Mouse (Mus musculus): ENCODE results near the gene Cnst.

Cnst gene

GRCm38 (mm10) chr1:179545768-179546550, at the start of gene Cnst, which contains the start of gene Tfb2m:
TSS of gene Cnst (plus strand) at chr1:179546370.
TSS of gene Tfb2m (minus strand) at chr1:179546267.
- DNase-seq (ENCODE audit: low spot score in 2 of 2): peak; percentile 97

- no peak for DNase-seq (ENCODE audit: low spot score in 2 of 2)
Observed at GRCm38 (mm10) chr1:179499257-179499656, 46.9 kb upstream of the Cnst start.

DNA sequence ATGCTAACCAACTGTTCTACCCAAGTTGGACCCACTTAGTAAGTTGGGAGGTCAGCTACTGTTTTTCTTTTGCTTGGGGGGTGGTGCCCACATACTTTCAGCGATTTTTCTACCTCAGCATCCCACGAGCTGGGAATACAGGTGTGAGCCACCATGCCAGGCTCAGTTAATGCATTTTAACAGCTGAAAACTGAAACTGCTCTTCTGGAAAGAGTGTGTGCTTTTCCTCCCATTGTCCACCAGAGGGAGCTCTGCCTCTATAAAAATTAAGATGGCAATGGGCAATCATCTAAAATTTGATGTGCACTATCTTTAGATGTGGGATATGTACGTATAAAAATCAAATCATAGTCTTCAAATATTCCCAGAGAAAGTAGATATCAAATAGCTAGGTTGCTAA, 43.6 kb upstream of the Cnst start:
- no peak for DNase-seq (ENCODE audit: low spot score in 2 of 2)

DNA sequence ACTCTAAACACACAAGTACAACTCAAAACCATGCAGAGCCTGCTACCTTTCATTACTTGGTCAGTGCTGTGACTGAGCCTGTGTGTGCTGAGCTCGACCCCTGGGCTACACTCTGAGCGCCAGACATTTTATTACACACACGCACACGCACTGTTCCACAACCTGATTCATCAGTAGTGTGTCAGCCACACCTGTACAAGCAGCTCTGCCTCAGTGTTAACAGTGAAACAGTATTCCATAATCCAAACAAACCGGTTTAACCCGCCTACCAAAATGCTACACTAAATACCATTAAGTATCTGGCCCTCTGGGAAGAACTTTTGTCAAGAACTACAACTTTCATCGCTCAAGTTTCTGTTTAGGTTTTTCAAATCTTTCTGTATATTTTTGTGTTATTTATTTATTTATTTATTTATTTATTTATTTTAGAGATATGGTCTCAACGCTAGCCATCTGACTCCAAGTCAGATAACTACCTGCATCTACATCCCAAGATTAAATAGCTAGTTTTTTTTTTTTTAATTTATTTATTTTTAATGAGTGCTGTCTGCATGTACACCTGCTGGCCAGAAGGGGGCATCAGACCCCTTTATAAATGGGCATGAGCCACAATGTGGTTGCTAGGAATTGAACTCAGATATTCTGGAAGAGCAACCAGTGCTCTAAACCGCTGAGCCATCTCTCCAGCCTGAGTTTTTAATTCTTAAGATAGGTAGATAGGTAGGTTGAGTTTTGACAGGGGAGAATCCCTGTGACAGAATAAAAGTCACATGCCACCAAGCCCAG, 39.4 kb upstream of the Cnst start:
- DNase-seq (ENCODE audit: low spot score in 2 of 2): peak; percentile 16 to 39

DNA sequence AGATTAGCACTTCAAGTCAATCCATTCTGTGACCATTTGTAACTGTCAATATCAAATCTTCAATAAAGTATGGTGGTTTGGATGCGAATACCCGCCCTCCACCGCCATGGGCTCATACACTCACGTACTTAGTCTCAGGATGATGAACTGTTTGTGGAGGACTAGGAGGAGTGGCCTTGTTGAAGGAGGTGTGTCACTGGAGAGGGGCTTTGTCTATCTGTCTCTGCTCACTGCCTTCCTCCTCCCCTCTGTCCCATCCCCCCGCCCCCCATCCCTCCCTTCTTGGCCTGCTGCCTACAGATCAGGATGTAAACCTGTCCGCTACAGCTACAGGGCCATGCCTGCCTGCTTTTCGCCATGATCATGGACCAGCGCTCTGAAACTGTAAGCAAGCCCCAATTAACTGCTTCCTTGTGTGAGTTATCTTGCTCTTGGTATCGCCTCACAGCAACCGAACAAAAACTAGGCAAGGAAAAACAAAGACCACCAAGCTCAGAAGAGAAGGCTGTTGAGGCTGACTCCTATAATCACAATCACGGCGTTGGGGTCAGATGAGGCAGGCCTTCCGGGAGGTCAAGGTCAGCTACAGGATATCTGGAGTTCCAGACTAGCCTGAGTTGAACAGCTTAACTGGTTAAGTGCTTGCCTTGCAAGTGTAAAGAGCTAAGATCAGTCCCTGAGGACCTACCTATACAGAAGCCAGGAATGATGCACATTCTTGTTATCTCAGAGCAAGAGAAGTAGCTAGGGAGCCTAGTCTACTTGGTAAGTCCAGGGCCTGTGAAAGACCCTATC, 35.4 kb upstream of the Cnst start:
- DNase-seq (ENCODE audit: low spot score in 2 of 2): no peak

- DNase-seq (ENCODE audit: low spot score in 2 of 2): peak; percentile 20 to 35
Observed at GRCm38 (mm10) chr1:179511895-179512294, 34.3 kb upstream of the Cnst start.

DNA sequence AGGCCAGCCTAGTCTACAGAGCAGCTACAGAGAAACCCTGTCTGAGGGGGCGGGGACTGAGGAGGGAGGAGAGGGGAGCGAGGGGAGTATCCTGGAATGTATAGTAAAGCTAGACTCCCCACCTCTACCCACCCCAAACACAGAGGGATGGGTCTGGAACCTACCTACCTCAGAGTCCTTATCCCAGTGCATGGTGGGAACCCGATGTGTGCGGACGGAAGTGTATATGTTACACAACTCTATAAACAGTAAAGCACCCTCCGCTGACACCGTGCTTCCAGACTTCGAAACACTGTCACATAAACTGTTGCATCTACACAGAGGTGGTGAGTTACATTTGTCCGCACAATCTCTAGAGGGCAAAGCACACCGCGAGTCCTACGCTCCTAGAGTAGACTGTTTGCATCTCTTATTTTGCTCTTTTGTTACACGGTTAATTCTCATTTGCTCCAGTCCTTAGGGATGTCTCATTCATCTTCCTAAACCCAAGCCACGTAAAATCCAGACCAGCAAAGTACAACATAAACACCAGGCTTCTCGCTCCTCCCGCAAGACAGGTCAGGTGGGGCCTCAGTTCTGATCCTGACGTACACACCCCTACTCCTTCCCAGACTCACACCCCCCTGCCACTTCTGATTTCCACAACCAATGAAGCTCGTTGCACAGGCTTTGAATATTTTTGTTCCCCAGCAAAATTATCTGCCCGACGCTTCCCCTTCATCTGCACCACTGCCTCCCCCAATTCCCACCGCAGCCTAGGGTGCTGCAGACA, 29.0 kb upstream of the Cnst start:
- DNase-seq (ENCODE audit: low spot score in 2 of 2): peak; percentile 18 to 20

- peak; percentile 77 to 86 for DNase-seq (ENCODE audit: low spot score in 2 of 2)
Observed at GRCm38 (mm10) chr1:179517713-179518465, 28.3 kb upstream of the Cnst start, which contains the start of gene Smyd3. TSS of gene Smyd3 (minus strand) at chr1:179518041.

GRCm38 (mm10) chr1:179519901-179520300, 26.3 kb upstream of the Cnst start:
- DNase-seq (ENCODE audit: low spot score in 2 of 2): no peak

GRCm38 (mm10) chr1:179539054-179539453, 7.1 kb upstream of the Cnst start:
- no peak for DNase-seq (ENCODE audit: low spot score in 2 of 2)

- DNase-seq (ENCODE audit: low spot score in 2 of 2): no peak
Observed at GRCm38 (mm10) chr1:179539887-179540286, 6.3 kb upstream of the Cnst start.

- DNase-seq (ENCODE audit: low spot score in 2 of 2): peak in 1 of 2 experiments; percentile 20
Observed at GRCm38 (mm10) chr1:179541502-179541901, 4.7 kb upstream of the Cnst start.

- DNase-seq (ENCODE audit: low spot score in 2 of 2): no peak
Observed at GRCm38 (mm10) chr1:179546551-179546917, 364 bp downstream of the Cnst start.

GRCm38 (mm10) chr1:179547176-179547575, 1.0 kb downstream of the Cnst start:
- no peak for DNase-seq (ENCODE audit: low spot score in 2 of 2)

DNA sequence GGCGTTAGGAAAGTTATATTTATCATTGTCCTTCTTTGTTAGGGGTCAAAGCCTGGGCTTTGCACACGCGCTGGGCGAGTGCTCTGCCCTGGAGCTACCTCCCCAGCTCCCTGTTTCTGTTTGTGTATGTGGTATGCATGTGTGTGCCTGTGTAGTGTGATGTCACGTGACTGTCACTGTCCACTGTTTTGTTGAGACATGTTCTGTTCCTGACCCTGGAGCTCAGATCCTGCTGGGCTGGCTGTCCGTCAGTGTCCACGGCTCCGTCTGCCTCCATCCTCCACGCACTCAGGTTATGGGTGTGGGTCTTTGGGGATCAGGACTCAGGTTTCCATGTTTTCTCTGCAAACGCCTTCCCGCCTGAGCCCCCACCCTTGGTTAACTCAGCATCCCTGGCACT, 2.0 kb downstream of the Cnst start:
- DNase-seq (ENCODE audit: low spot score in 2 of 2): no peak

- peak; percentile 40 to 61 for DNase-seq (ENCODE audit: low spot score in 2 of 2)
Observed at GRCm38 (mm10) chr1:179548996-179549752, 3.0 kb downstream of the Cnst start.

DNA sequence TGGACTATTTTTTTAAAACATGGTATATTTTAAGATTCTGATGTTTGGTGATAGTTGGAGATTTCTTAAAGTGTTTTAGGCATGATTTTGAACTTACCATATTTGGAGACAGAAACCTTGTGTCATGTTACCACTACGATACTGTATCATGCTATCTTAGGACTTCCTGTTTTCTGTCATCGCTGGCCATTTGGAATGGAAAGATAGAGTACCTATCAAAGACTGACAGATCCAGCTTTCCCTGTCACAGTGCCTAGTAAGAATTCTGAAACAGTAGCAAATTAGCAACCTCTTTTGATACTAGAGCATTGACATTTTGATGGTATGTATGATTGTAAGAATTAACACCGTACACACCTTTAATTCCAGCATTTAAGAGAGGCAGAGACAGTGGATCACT, 5.2 kb downstream of the Cnst start:
- no peak for DNase-seq (ENCODE audit: low spot score in 2 of 2)

- no peak for DNase-seq (ENCODE audit: low spot score in 2 of 2)
Observed at GRCm38 (mm10) chr1:179551921-179552320, 5.8 kb downstream of the Cnst start.

DNA sequence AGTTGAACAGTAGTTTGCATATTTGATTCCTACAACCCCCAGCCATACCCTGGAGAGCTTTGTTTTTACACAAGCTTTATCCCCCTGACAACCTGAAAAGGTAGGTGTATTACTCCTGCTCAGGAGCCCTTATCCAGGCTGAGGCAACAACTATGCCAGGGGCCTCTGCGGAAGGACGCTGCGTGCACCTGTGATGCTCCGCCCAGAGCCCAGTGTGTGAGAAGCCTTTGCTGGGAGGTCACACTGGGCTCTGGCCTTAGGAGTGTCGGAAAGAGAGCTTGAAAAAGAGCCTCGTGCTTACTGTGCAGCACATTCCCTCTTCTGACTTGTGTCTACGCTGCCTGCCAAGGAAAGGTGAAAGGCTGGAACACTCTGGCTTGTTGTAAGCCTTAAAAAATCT, 6.6 kb downstream of the Cnst start:
- DNase-seq (ENCODE audit: low spot score in 2 of 2): no peak

Data from natural killer cell, adult 2 months (primary cell).